Mouse (Mus musculus): ENCODE measurements around the gene Lama5.

DNA sequence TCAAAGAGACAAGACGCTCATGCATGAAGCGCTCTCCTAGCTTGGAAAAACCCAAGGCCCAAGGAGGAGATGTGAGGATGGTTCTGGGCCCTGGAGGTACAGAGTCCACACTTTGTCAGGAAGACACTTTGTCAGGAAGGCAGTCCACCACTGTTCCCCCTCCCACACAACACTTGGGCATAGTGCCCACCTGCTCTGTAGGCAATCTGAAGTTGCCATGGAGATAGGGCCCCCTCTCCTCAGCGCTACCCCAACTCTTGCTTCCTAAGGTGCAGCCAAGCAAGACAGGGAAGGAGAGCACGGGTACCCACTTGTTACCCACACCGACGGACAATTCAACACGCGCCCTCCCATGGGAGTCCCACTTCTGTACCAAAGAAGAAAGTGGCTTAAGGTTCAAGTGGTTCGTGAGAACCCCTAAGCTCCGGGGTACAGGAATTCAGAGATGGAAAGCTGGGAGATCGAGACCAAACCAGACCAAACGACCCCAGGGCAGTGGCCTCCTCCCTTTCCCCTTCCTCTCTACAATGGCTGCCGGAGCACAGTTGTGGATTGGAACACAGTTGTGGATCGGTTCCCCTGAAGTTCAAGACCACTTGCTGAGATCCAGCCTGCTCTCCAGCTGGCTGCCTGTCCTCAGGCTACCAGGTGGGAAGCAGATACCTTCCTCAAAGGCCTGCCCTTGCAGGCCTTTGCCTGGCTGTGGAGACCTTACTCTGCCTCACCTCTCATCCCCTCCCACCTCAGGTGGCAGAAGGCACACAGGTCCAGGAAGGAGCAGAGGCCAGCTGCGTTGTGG lies 6.3 kb downstream of the Lama5 start:
- TF ChIP-seq POLR2A (IDR thresholded peaks at IDR 0.05; ENCODE audit: low read depth, low read length) (no peak), CTCF (conservative IDR thresholded peaks at IDR 0.05; ENCODE audit: insufficient read depth, insufficient read length, low read depth, low read length) (no peak)
